In genomic region chr11:109470921-109471861, GRCm38 (mm10) we compare ENCODE assay signal across 9 mouse cellular contexts. TPM values are rescaled to one million over a fixed set of nuclear protein-coding genes. Genes with fewer than 3 reads are reported as not detected.
DNase-seq lines count a peak whose midpoint lies in the region; ATAC-seq and TF ChIP-seq lines count a peak whose summit lies in the region.
"Had no signal": no experiment of that assay in that cellular context is flagged by ENCODE, and none has a peak within 500 bp of the region (broad histone marks: within the 10 kb centered on the region; RNA-seq: fewer than 3 reads in every experiment).

No protein-coding gene starts in this region.

- H3K36me3 ChIP-seq in hindbrain, embryonic 16.5 days (ENCODE audit: control insufficient read depth, insufficient read depth, low read length): no peaks in the 10 kb centered on the region
- peaks cover 31% of the 10 kb centered on the region for H3K36me3 ChIP-seq in liver, embryonic 13.5 days
- H3K36me3 ChIP-seq in stomach, embryonic 15.5 days: no peaks in the 10 kb centered on the region

- H3K4me1 ChIP-seq in hindbrain, embryonic 16.5 days (ENCODE audit: control insufficient read depth, insufficient read depth, low read depth, low read length): peaks cover 14% of the 10 kb centered on the region
- H3K4me1 ChIP-seq in liver, embryonic 13.5 days (replicated peaks): peaks cover 76% of the 10 kb centered on the region
- H3K4me1 ChIP-seq in stomach, embryonic 15.5 days: peaks cover 3% of the 10 kb centered on the region; the same call in 1 of the 2 replicates

- intact Hi-C loops in gastrocnemius, adult 2 months (cut with DNase I): loop anchor here (5.0 kb wide), 1 partner anchor 101 kb away; no protein-coding TSS in a partner anchor

- no peak for DNase-seq in gastrocnemius, adult 2 months
- DNase-seq in gastrocnemius, postnatal 10 days: no peak
- peak; percentile 72 for DNase-seq in Muller cell, postnatal 12 days (ENCODE audit: inconsistent ontology term)
- peak; percentile 22 for DNase-seq in liver, embryonic 13.5 days
- no peak for DNase-seq in cerebellum, adult 9-11 months
- no peak for DNase-seq in testis, postnatal 10 days (ENCODE audit: low spot score)

- H3K4me2 ChIP-seq in hindbrain, embryonic 16.5 days (ENCODE audit: low read length): peak overlapping the region; percentile 91
- peak overlapping the region; percentile 96 for H3K4me2 ChIP-seq in liver, embryonic 13.5 days
- H3K4me2 ChIP-seq in stomach, embryonic 15.5 days: peak overlapping the region; percentile 93

- 36% methylated on average over 15 of the region's 15 CpGs for WGBS in hindbrain, embryonic 16.5 days
- WGBS in liver, embryonic 13.5 days (ENCODE audit: insufficient replicate concordance): 12% methylated on average over 15 of the region's 15 CpGs
- WGBS in stomach, embryonic 15.5 days: 37% methylated on average over 15 of the region's 15 CpGs

- no peak overlapping the region; the same call in 1 of the 2 replicates for H3K9ac ChIP-seq in hindbrain, embryonic 16.5 days (ENCODE audit: low read depth, low read length)
- peak overlapping the region; percentile 98 for H3K9ac ChIP-seq in liver, embryonic 13.5 days
- H3K9ac ChIP-seq in stomach, embryonic 15.5 days: no peak overlapping the region

- H3K4me3 ChIP-seq in gastrocnemius, adult 2 months: peak overlapping the region; percentile 91
- H3K4me3 ChIP-seq in hindbrain, embryonic 16.5 days (ENCODE audit: low read length): peak overlapping the region; percentile 85
- peak overlapping the region; percentile 86 for H3K4me3 ChIP-seq in liver, embryonic 13.5 days (replicated peaks)
- peak overlapping the region; percentile 74 for H3K4me3 ChIP-seq in stomach, embryonic 15.5 days (replicated peaks)

- no peaks in the 10 kb centered on the region for H3K9me3 ChIP-seq in hindbrain, embryonic 16.5 days (ENCODE audit: control insufficient read depth, low read length)
- no peaks in the 10 kb centered on the region for H3K9me3 ChIP-seq in liver, embryonic 13.5 days (replicated peaks)
- no peaks in the 10 kb centered on the region for H3K9me3 ChIP-seq in stomach, embryonic 15.5 days

- ATAC-seq in hindbrain, embryonic 16.5 days: no peak
- ATAC-seq in liver, embryonic 13.5 days (ENCODE audit: low read depth): no peak
- ATAC-seq in stomach, embryonic 15.5 days (ENCODE audit: insufficient read depth, low FRiP score, low read depth): no peak

- H3K27me3 ChIP-seq in hindbrain, embryonic 16.5 days (replicated peaks; ENCODE audit: control insufficient read depth, insufficient read depth, low read length): no peaks in the 10 kb centered on the region
- no peaks in the 10 kb centered on the region for H3K27me3 ChIP-seq in liver, embryonic 13.5 days
- no peaks in the 10 kb centered on the region for H3K27me3 ChIP-seq in stomach, embryonic 15.5 days (replicated peaks)

- H3K27ac ChIP-seq in gastrocnemius, adult 2 months: no peak overlapping the region
- H3K27ac ChIP-seq in hindbrain, embryonic 16.5 days (ENCODE audit: low read depth, low read length): no peak overlapping the region
- peak overlapping the region; percentile 97 for H3K27ac ChIP-seq in liver, embryonic 13.5 days
- peak overlapping the region; percentile 42; the same call in 1 of the 2 replicates for H3K27ac ChIP-seq in stomach, embryonic 15.5 days

- TF ChIP-seq CTCF in gastrocnemius, adult 2 months (IDR thresholded peaks at IDR 0.05): no peak

RNA-seq across cellular contexts. Expression of gene Arsg, which starts 2.0 kb away (rescaled TPM):
- total RNA-seq in gastrocnemius, adult 2 months (2021): under 1 TPM; 0.84 to 0.86 TPM
- total RNA-seq in gastrocnemius, postnatal 10 days (2021): 10 to 100 TPM in 1 of 2 experiments, 1 to 10 TPM in 1; 9.3 to 12.3 TPM
- polyA plus RNA-seq in hindbrain, embryonic 16.5 days (2015; fragmentation: Nextera tagmentation; extraction: Ambion mirVana): 8.0 and 9.0 TPM in 2 replicates
- 2.8 and 3.2 TPM in 2 replicates for polyA plus RNA-seq in liver, embryonic 13.5 days (2015; fragmentation: Nextera tagmentation; extraction: Ambion mirVana)
- polyA plus RNA-seq in stomach, embryonic 15.5 days (2015; fragmentation: Nextera tagmentation; extraction: Ambion mirVana): 3.6 and 3.8 TPM in 2 replicates

RNA-seq across cellular contexts. Expression of gene Slc16a6, which starts 2.2 kb away (rescaled TPM):
- total RNA-seq in gastrocnemius, adult 2 months (2021): 1 to 10 TPM; 7.4 to 9.2 TPM
- 10 to 100 TPM; 18.6 to 20.8 TPM for total RNA-seq in gastrocnemius, postnatal 10 days (2021)
- 5.4 and 6.4 TPM in 2 replicates for polyA plus RNA-seq in hindbrain, embryonic 16.5 days (2015; fragmentation: Nextera tagmentation; extraction: Ambion mirVana)
- polyA plus RNA-seq in liver, embryonic 13.5 days (2015; fragmentation: Nextera tagmentation; extraction: Ambion mirVana): 47.0 and 51.9 TPM in 2 replicates
- 10.3 and 12.9 TPM in 2 replicates for polyA plus RNA-seq in stomach, embryonic 15.5 days (2015; fragmentation: Nextera tagmentation; extraction: Ambion mirVana)

RNA-seq across cellular contexts. Expression of gene Amz2, which starts 45.4 kb away (rescaled TPM):
- 10 to 100 TPM; 70.4 to 71.7 TPM for total RNA-seq in gastrocnemius, adult 2 months (2021)
- 10 to 100 TPM; 48.8 to 49.5 TPM for total RNA-seq in gastrocnemius, postnatal 10 days (2021)
- 57.1 and 59.4 TPM in 2 replicates for polyA plus RNA-seq in hindbrain, embryonic 16.5 days (2015; fragmentation: Nextera tagmentation; extraction: Ambion mirVana)
- 14.6 and 18.4 TPM in 2 replicates for polyA plus RNA-seq in liver, embryonic 13.5 days (2015; fragmentation: Nextera tagmentation; extraction: Ambion mirVana)
- polyA plus RNA-seq in stomach, embryonic 15.5 days (2015; fragmentation: Nextera tagmentation; extraction: Ambion mirVana): 35.7 and 40.4 TPM in 2 replicates

RNA-seq across cellular contexts. Expression of gene 9930022D16Rik, which starts 57.5 kb away (rescaled TPM):
- total RNA-seq in gastrocnemius, adult 2 months (2021): not detected
- not detected for total RNA-seq in gastrocnemius, postnatal 10 days (2021)
- polyA plus RNA-seq in hindbrain, embryonic 16.5 days (2015; fragmentation: Nextera tagmentation; extraction: Ambion mirVana): 0.07 TPM in 1 of 2 replicates, not detected in the other
- not detected in 2 replicates for polyA plus RNA-seq in liver, embryonic 13.5 days (2015; fragmentation: Nextera tagmentation; extraction: Ambion mirVana)
- polyA plus RNA-seq in stomach, embryonic 15.5 days (2015; fragmentation: Nextera tagmentation; extraction: Ambion mirVana): not detected in 2 replicates
- total RNA-seq: heart, postnatal 10 days had no signal

Comparison
In these comparisons a context has a peak if more than half of its experiments do, and no peak if none do; other contexts are left out.
1. DNase-seq: peak in Muller cell, postnatal 12 days (single experiment) and liver, embryonic 13.5 days (single experiment); none in gastrocnemius, adult 2 months (single experiment), gastrocnemius, postnatal 10 days (single experiment), cerebellum, adult 9-11 months (single experiment) and testis, postnatal 10 days (single experiment).
2. H3K27ac ChIP-seq: peak in liver, embryonic 13.5 days (single experiment) and stomach, embryonic 15.5 days (single experiment); none in gastrocnemius, adult 2 months (single experiment) and hindbrain, embryonic 16.5 days (single experiment).
3. Peak in every context shown above with its lines, with median percentiles within 50 percentile points of each other: H3K4me3 ChIP-seq and H3K4me2 ChIP-seq.